Mouse (Mus musculus) T-helper 1 cell (primary cell): ENCODE measurements around the gene Alkbh1.

ENCODE experiments used
- in situ Hi-C: fragments of 300-600 bp; cut with MboI, MseI; formaldehyde crosslinking; loops from one replicate; pipeline ENCODE4 v1.15.1; 2025; ENCODE audit warnings: high pct_unique_total_duplicates

Gene Alkbh1

GRCm38 (mm10) chr12:87419974-87420485 is 23.8 kb downstream of the Alkbh1 start:
- in situ Hi-C loops, result no loop called here

GRCm38 (mm10) chr12:87418921-87419320 is 24.9 kb downstream of the Alkbh1 start:
- in situ Hi-C loops, result no loop called here

- in situ Hi-C loops, result no loop called here
These were observed 27.1 kb downstream of the Alkbh1 start for GRCm38 (mm10) chr12:87416690-87417089.

DNA sequence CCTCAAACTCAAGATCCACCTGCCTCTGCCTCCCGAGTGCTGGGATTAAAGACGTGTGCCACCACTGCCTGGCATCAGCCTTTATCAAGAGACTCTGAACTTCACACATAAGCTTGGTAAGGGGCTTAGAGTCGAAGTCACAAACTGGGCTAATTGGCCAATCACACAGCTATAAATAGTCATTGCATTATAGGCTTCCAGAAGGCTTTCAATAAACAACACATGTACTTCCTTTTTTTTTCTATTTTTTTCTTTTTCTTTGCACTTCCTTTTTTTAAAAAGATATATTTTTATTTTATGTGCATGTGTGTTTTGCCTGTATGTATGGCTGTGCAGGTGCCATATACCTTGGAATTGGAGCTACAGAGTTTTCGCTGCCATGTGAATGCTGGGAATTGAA is 28.5 kb downstream of the Alkbh1 start:
- in situ Hi-C loops, result no loop called here

GRCm38 (mm10) chr12:87413179-87413790 is 30.5 kb downstream of the Alkbh1 start:
- in situ Hi-C loops, result no loop called here

GRCm38 (mm10) chr12:87410999-87411398 is 32.8 kb downstream of the Alkbh1 start:
- in situ Hi-C loops, result no loop called here

DNA sequence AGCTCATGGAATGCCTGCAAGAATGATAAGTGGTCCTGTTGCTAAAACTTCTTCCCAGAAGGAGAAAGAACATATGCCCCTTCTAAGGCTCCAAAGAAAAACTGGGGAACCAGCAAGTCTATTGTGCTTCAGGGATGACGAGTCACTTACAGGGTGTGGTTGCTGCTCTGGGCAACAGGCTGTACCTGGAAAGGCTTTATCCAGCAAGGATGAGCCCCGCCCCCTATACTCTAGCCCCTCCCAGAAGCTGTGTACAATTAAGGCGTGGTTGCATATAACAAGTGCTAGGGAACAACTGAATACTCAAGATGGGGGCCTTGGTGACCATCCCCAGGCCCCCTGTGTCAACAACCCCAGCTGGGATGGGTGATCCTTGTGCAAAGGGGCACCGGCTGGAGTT is 34.7 kb downstream of the Alkbh1 start:
- in situ Hi-C loops, result no loop called here

- in situ Hi-C loops, result no loop called here
These were observed 35.8 kb downstream of the Alkbh1 start for GRCm38 (mm10) chr12:87407869-87408605.

DNA sequence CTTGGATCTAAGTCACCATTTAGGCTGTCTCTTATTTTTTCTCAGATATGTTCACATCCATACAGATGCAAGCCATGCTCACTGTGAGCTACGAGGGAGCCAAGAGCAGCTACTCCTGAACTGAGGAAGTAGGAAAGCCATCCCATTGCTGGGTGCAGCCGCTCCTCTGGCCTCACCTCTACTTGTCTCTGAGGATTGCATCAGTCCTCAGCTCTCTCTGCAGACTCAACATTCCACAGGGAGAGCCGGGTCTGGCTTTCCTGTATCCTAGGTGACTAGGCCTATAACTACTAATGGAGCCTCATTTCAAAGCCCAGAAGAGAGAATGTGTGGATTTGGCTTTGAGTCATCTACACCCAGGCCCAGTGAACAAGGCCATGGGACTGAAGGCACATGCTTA is 38.1 kb downstream of the Alkbh1 start:
- in situ Hi-C loops, result no loop called here

DNA sequence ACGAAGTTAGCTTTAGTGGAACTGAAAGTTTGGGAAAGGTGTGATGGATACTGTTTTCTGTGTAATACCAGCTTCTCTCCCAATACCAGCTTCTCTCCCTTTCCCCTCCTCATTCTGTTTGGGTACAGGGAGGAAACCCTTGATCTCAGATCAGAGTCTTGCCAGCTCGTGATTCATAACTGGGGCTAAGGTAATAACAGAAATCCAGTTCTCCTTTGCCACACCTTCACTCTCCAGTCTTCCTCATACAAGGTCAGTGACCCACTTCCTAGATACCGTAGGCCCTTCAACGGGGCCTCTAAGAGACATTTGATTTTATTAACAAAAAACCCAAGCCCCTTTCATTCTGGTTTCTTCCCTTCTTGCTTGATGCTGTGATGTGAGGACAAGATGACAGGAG is 38.7 kb downstream of the Alkbh1 start:
- in situ Hi-C loops, result no loop called here

GRCm38 (mm10) chr12:87401883-87402282 is 41.9 kb downstream of the Alkbh1 start:
- in situ Hi-C loops, result no loop called here

- in situ Hi-C loops, result no loop called here
These were observed 44.5 kb downstream of the Alkbh1 start for GRCm38 (mm10) chr12:87399119-87399819.

- in situ Hi-C loops, result no loop called here
These were observed 45.9 kb downstream of the Alkbh1 start for GRCm38 (mm10) chr12:87397811-87398417.

GRCm38 (mm10) chr12:87397126-87397525 is 46.7 kb downstream of the Alkbh1 start:
- in situ Hi-C loops, result no loop called here

GRCm38 (mm10) chr12:87394316-87394715 is 49.5 kb downstream of the Alkbh1 start:
- in situ Hi-C loops, result no loop called here

GRCm38 (mm10) chr12:87393447-87394145 is 50.2 kb downstream of the Alkbh1 start:
- in situ Hi-C loops, result no loop called here

DNA sequence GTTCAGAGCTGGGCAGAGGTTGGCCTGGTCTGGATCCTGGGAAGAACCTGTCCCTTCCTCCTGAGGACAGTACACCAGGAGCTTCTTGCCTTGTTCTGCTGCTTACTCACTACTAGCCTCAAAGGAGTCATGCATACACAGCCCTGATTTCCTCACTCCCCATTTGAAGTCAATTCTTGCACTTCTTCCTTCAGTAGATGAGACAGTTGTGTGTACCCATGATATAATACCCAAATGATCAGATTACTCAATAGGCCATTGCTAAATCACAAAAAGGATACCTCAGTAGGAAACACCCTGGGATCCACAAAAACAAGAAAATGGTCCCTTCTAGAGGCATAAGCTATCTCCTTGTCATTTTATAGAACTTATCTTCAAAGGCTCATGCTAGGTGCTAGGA is 52.5 kb downstream of the Alkbh1 start:
- in situ Hi-C loops, result no loop called here

DNA sequence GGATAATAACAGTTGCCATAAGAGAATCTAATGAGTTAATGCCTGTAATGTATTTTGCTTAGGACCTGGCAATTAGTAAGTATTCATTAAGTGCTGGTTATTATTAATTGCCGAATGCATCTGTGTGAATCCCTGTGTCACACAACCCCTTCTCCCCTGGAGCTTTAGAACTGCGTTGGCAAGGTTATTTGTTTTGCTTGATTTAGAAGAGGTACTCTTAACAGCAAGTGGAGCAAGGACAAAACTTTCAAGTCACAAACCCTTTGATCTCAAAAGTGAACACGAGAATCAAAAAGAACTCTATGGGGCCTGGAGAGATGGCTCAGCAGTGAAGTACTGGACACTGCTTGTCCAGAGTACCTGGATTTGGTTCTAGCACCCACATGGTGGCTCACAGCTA is 54.6 kb downstream of the Alkbh1 start:
- in situ Hi-C loops, result loop anchor here (10.0 kb wide), 1 partner anchor 1064 kb away; no protein-coding TSS in a partner anchor

GRCm38 (mm10) chr12:87388122-87388774 is 55.6 kb downstream of the Alkbh1 start, which contains the start of gene Sptlc2:
Gene Sptlc2 (minus strand): TSS chr12:87388355.
- in situ Hi-C loops, result loop anchor here (10.0 kb wide), 1 partner anchor 1063 kb away; no protein-coding TSS in a partner anchor
